Mouse (Mus musculus) forebrain, embryonic 11.5 days (tissue): Measurements from ENCODE around the gene Jmjd1c. TPM values are rescaled to one million over a fixed set of nuclear protein-coding genes. Genes with fewer than 3 reads are reported as not detected.

Experiments
- ATAC-seq: fragments of 200-750 bp; cut with Nextera tagmentation; replicated peaks from 2 replicates; pipeline ENCODE4 v1.8.0; 2017; ENCODE audit warnings: moderate TSS enrichment; ENCODE audit not compliant: low FRiP score
- DNase-seq: peaks from one replicate; pipeline ENCODE4 v3.0.0-alpha.2; 2017; ENCODE audit warnings: low spot score
- H3K27ac ChIP-seq: fragments of 300-500 bp; sonication (generic); 2 replicates; pipeline ENCODE4 v1.5.1; 2014; ENCODE audit warnings: low read depth, low read length
- H3K27me3 ChIP-seq: fragments of 300-500 bp; sonication (generic); 2 replicates; pipeline ENCODE4 v1.6.1; 2014; ENCODE audit warnings: mild to moderate bottlenecking, low read length, mixed read lengths; ENCODE audit not compliant: control insufficient read depth, insufficient read depth
- H3K36me3 ChIP-seq: fragments of 300-500 bp; sonication (generic); 2 replicates; pipeline ENCODE4 v1.6.1; 2014; ENCODE audit warnings: mild to moderate bottlenecking, low read length, moderate library complexity, mixed read lengths; ENCODE audit not compliant: control insufficient read depth, insufficient read depth
- H3K4me1 ChIP-seq: fragments of 300-500 bp; sonication (generic); replicated peaks from 2 replicates; pipeline ENCODE4 v1.6.1; 2014; ENCODE audit warnings: low read length, mixed read lengths; ENCODE audit not compliant: control insufficient read depth, insufficient read depth
- H3K4me2 ChIP-seq: fragments of 300-500 bp; sonication (generic); 2 replicates; pipeline ENCODE4 v1.6.1; 2014; ENCODE audit warnings: low read depth, mild to moderate bottlenecking, low read length, moderate library complexity, mixed read lengths; ENCODE audit not compliant: severe bottlenecking
- H3K4me3 ChIP-seq: fragments of 300-500 bp; sonication (generic); 2 replicates; pipeline ENCODE4 v1.5.1; 2014; ENCODE audit warnings: low read depth, low read length
- H3K9ac ChIP-seq: fragments of 300-500 bp; sonication (generic); 2 replicates; pipeline ENCODE4 v1.6.1; 2014; ENCODE audit warnings: low read length
- H3K9me3 ChIP-seq: fragments of 300-500 bp; sonication (generic); 2 replicates; pipeline ENCODE4 v1.6.1; 2016; ENCODE audit warnings: low read length, mixed read lengths; ENCODE audit not compliant: control insufficient read depth
- WGBS: fragments of 180-500 bp; shearing (Covaris S2); extraction: QIAGEN DNeasy Blood & Tissue Kit; methylation state at CpG from one replicate; pipeline ENCODE4 v1.1.7; 2014; 5-methylcytosine and 5-hydroxymethylcytosine counted together
- polyA plus RNA-seq: library from polyadenylated mRNA; unstranded; fragments of >200 nt; fragmentation: Nextera tagmentation; extraction: Ambion mirVana; gene quantifications from 2 replicates; pipeline ENCODE4 v1.2.1, GENCODE M21; 2014

Gene Jmjd1c
- polyA plus RNA-seq, 1 experiment from 2014 or later: 55.7 TPM

GRCm38 (mm10) chr10:67055867-67056856, 39.8 kb upstream of the Jmjd1c start:
- ATAC-seq (no peak), DNase-seq (no peak)
- 78% methylated on average over 17 of the region's 17 CpGs for WGBS
- H3K9me3 ChIP-seq: no peaks in the 10 kb centered on the region
- no peak overlapping the region for H3K4me2 ChIP-seq
- 0 out of 2 replicates have a peak overlapping the region, but pooled peaks have one; percentile 12 for H3K27ac ChIP-seq
- H3K36me3 ChIP-seq: no peaks in the 10 kb centered on the region
- H3K4me1 ChIP-seq: peaks cover 9% of the 10 kb centered on the region
- H3K4me3 ChIP-seq: no peak overlapping the region
- no peak overlapping the region for H3K9ac ChIP-seq
- no peaks in the 10 kb centered on the region for H3K27me3 ChIP-seq

GRCm38 (mm10) chr10:67057208-67057607, 38.7 kb upstream of the Jmjd1c start:
- Histone ChIP-seq H3K4me1 (peaks cover 12% of the 10 kb centered on the region), H3K27me3 (no peaks in the 10 kb centered on the region), H3K4me3 (no peak overlapping the region), H3K36me3 (no peaks in the 10 kb centered on the region), H3K4me2 (no peak overlapping the region), H3K9me3 (no peaks in the 10 kb centered on the region), H3K27ac (no peak overlapping the region), H3K9ac (no peak overlapping the region)
- no peak for ATAC-seq
- no peak for DNase-seq

- H3K4me1 ChIP-seq: peaks cover 8% of the 10 kb centered on the region
- DNase-seq (no peak), ATAC-seq (no peak)
- no peak overlapping the region for H3K4me2 ChIP-seq
- H3K9ac ChIP-seq: no peak overlapping the region
- WGBS: 94% methylated on average over 6 of the region's 6 CpGs
- H3K9me3 ChIP-seq: no peaks in the 10 kb centered on the region
- H3K36me3 ChIP-seq: no peaks in the 10 kb centered on the region
- no peaks in the 10 kb centered on the region for H3K27me3 ChIP-seq
- no peak overlapping the region for H3K27ac ChIP-seq
- H3K4me3 ChIP-seq: no peak overlapping the region
These were observed 38.2 kb upstream of the Jmjd1c start for GRCm38 (mm10) chr10:67057696-67058095.

GRCm38 (mm10) chr10:67058297-67058696, 37.6 kb upstream of the Jmjd1c start:
- Histone ChIP-seq H3K4me3 (no peak overlapping the region), H3K4me2 (no peak overlapping the region), H3K9me3 (no peaks in the 10 kb centered on the region), H3K9ac (no peak overlapping the region), H3K27me3 (no peaks in the 10 kb centered on the region), H3K27ac (no peak overlapping the region), H3K36me3 (no peaks in the 10 kb centered on the region), H3K4me1 (peaks cover 6% of the 10 kb centered on the region)
- 84% methylated on average over 7 of the region's 7 CpGs for WGBS
- DNase-seq (no peak), ATAC-seq (no peak)

GRCm38 (mm10) chr10:67058702-67059101, 37.2 kb upstream of the Jmjd1c start:
- 88% methylated on average over 6 of the region's 6 CpGs for WGBS
- peaks cover 3% of the 10 kb centered on the region; the same call in 1 of the 2 replicates for H3K4me1 ChIP-seq

GRCm38 (mm10) chr10:67061367-67061801, 34.5 kb upstream of the Jmjd1c start:
- H3K4me2 ChIP-seq: no peak overlapping the region
- peaks cover 3% of the 10 kb centered on the region; the same call in 1 of the 2 replicates for H3K4me1 ChIP-seq
- no peak overlapping the region for H3K9ac ChIP-seq
- no peaks in the 10 kb centered on the region for H3K9me3 ChIP-seq
- ATAC-seq (0 out of 2 replicates have a peak, but pooled peaks have one; percentile 4), DNase-seq (no peak)
- 43% methylated on average over 10 of the region's 10 CpGs for WGBS
- H3K27me3 ChIP-seq: no peaks in the 10 kb centered on the region
- H3K27ac ChIP-seq: no peak overlapping the region
- no peaks in the 10 kb centered on the region for H3K36me3 ChIP-seq
- H3K4me3 ChIP-seq: no peak overlapping the region

More at GRCm38 (mm10) chr10:67058702-67059101, 37.2 kb upstream of the Jmjd1c start:
- no peak overlapping the region for H3K27ac ChIP-seq
- DNase-seq: no peak
- H3K9ac ChIP-seq: no peak overlapping the region
- no peaks in the 10 kb centered on the region for H3K9me3 ChIP-seq
- no peak overlapping the region for H3K4me3 ChIP-seq
- H3K36me3 ChIP-seq: no peaks in the 10 kb centered on the region
- no peak for ATAC-seq
- H3K27me3 ChIP-seq: no peaks in the 10 kb centered on the region
- no peak overlapping the region for H3K4me2 ChIP-seq

GRCm38 (mm10) chr10:67061823-67062222, 34.1 kb upstream of the Jmjd1c start:
- no peak overlapping the region for H3K4me2 ChIP-seq
- H3K4me3 ChIP-seq: no peak overlapping the region
- H3K9ac ChIP-seq: no peak overlapping the region
- H3K9me3 ChIP-seq: no peaks in the 10 kb centered on the region
- DNase-seq (no peak), ATAC-seq (no peak)
- 70% methylated on average over 4 of the region's 4 CpGs for WGBS
- H3K4me1 ChIP-seq: peaks cover 3% of the 10 kb centered on the region; the same call in 1 of the 2 replicates
- H3K36me3 ChIP-seq: no peaks in the 10 kb centered on the region
- H3K27ac ChIP-seq: no peak overlapping the region
- no peaks in the 10 kb centered on the region for H3K27me3 ChIP-seq

- no peaks in the 10 kb centered on the region for H3K36me3 ChIP-seq
- no peaks in the 10 kb centered on the region for H3K27me3 ChIP-seq
- no peaks in the 10 kb centered on the region for H3K9me3 ChIP-seq
- ATAC-seq (no peak), DNase-seq (no peak)
- no peak overlapping the region for H3K9ac ChIP-seq
- no peak overlapping the region for H3K4me3 ChIP-seq
- no peak overlapping the region for H3K4me2 ChIP-seq
- no peak overlapping the region for H3K27ac ChIP-seq
- peaks cover 3% of the 10 kb centered on the region; the same call in 1 of the 2 replicates for H3K4me1 ChIP-seq
- 88% methylated on average over 7 of the region's 7 CpGs for WGBS
These were observed 30.5 kb upstream of the Jmjd1c start for GRCm38 (mm10) chr10:67065277-67065887.
